ENCODE assay signal across 10 mouse cellular contexts in the genomic region with DNA sequence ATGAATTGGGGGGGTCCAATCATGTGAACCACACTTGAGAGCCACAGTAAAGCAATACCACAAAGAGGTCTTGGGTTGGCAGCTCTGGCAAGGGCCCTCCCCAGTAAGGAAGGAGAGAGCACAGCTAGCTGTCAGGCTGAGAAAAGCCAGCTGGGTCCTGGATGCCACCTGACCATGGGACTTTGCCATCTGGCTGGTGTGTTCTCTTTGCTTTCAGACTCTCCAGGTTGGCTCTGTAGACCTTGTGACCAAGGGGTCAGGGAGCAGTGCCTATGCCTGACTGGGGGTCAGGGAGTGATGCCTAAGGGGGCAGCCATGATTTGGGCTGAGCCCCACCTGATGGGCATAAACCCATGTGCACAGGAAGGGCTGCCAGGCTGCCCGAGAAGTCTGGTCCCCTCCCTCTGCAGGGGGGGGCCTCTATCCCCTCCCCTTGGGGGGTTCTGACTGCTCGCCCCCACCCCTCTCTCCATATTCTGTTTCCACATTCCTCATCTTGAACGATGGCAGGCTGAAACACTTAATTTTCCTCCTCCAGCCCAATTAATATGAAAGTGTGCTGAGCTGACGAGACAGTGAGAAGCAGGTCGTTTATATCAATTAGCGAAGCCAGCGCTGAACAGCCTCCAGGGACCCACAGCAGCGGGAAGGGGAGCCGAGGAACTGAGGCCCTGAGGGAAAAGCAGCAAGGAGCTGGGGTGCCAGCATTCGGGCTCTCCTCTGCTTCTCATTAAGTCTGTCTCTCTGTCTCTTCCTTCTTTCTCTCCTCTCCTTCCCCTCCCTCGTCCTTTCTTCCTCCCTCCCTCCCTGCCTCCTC.
DNase-seq lines count a peak whose midpoint lies in the region; ATAC-seq lines count a peak whose summit lies in the region.
"Had no signal": no experiment of that assay in that cellular context is flagged by ENCODE, and none has a peak within 500 bp of the region (broad histone marks: within the 10 kb centered on the region; RNA-seq: fewer than 3 reads in every experiment).

No protein-coding gene starts in this region.

- no peak overlapping the region for H3K9ac ChIP-seq in midbrain, embryonic 11.5 days (ENCODE audit: low read length)
- H3K9ac ChIP-seq in forebrain, embryonic 15.5 days (replicated peaks): no peak overlapping the region
- peak overlapping the region; percentile 2; the same call in 1 of the 2 replicates for H3K9ac ChIP-seq in limb, embryonic 13.5 days

- peaks cover 27% of the 10 kb centered on the region for H3K4me1 ChIP-seq in midbrain, embryonic 10.5 days
- no peaks in the 10 kb centered on the region; the same call in 1 of the 2 replicates for H3K4me1 ChIP-seq in midbrain, embryonic 11.5 days (ENCODE audit: control insufficient read depth, insufficient read depth, low read length)
- peaks cover 9% of the 10 kb centered on the region for H3K4me1 ChIP-seq in forebrain, embryonic 15.5 days
- H3K4me1 ChIP-seq in limb, embryonic 13.5 days: peaks cover 35% of the 10 kb centered on the region

- ATAC-seq in midbrain, embryonic 11.5 days (ENCODE audit: low FRiP score): no peak
- ATAC-seq in forebrain, embryonic 15.5 days (replicated peaks): peak; percentile 61; the same call in 1 of the 2 replicates
- peak; percentile 31; the same call in 1 of the 2 replicates for ATAC-seq in limb, embryonic 13.5 days (ENCODE audit: low FRiP score, low read depth)

- WGBS in midbrain, embryonic 10.5 days: 51% methylated on average over 11 of the region's 11 CpGs
- WGBS in midbrain, embryonic 11.5 days: 48% methylated on average over 11 of the region's 11 CpGs
- 7% methylated on average over 11 of the region's 11 CpGs for WGBS in forebrain, embryonic 15.5 days
- 9% methylated on average over 11 of the region's 11 CpGs for WGBS in limb, embryonic 13.5 days

- intact Hi-C loops in left cerebral cortex, postnatal 36 days (cut with DNase I): loop anchor here (5.0 kb wide), 1 partner anchor 64 kb away; no protein-coding TSS in a partner anchor

- no peaks in the 10 kb centered on the region; the same call in none of the 2 replicates for H3K27me3 ChIP-seq in midbrain, embryonic 10.5 days (ENCODE audit: low read depth, poor library complexity, severe bottlenecking)
- no peaks in the 10 kb centered on the region for H3K27me3 ChIP-seq in midbrain, embryonic 11.5 days (ENCODE audit: control insufficient read depth, insufficient read depth, low read length)
- peaks cover 3% of the 10 kb centered on the region; the same call in 1 of the 2 replicates for H3K27me3 ChIP-seq in forebrain, embryonic 15.5 days
- H3K27me3 ChIP-seq in limb, embryonic 13.5 days: no peaks in the 10 kb centered on the region

- H3K36me3 ChIP-seq in midbrain, embryonic 10.5 days: no peaks in the 10 kb centered on the region
- H3K36me3 ChIP-seq in midbrain, embryonic 11.5 days (ENCODE audit: control insufficient read depth, insufficient read depth, low read length): no peaks in the 10 kb centered on the region
- H3K36me3 ChIP-seq in forebrain, embryonic 15.5 days: no peaks in the 10 kb centered on the region
- no peaks in the 10 kb centered on the region for H3K36me3 ChIP-seq in limb, embryonic 13.5 days

- H3K4me2 ChIP-seq in midbrain, embryonic 11.5 days: no peak overlapping the region
- no peak overlapping the region for H3K4me2 ChIP-seq in forebrain, embryonic 15.5 days (replicated peaks)
- peak overlapping the region; percentile 12 for H3K4me2 ChIP-seq in limb, embryonic 13.5 days (replicated peaks)

- H3K9me3 ChIP-seq in midbrain, embryonic 10.5 days (replicated peaks): no peaks in the 10 kb centered on the region
- H3K9me3 ChIP-seq in midbrain, embryonic 11.5 days (ENCODE audit: control insufficient read depth, low read length): no peaks in the 10 kb centered on the region; the same call in 1 of the 2 replicates
- H3K9me3 ChIP-seq in forebrain, embryonic 15.5 days: no peaks in the 10 kb centered on the region
- H3K9me3 ChIP-seq in limb, embryonic 13.5 days: 0 out of 2 replicates have a peak, but pooled peaks cover 7% of the 10 kb centered on the region

- H3K27ac ChIP-seq in midbrain, embryonic 10.5 days (replicated peaks): peak overlapping the region; percentile 59
- no peak overlapping the region for H3K27ac ChIP-seq in midbrain, embryonic 11.5 days (ENCODE audit: low read depth, low read length)
- H3K27ac ChIP-seq in forebrain, embryonic 15.5 days (replicated peaks): peak overlapping the region; percentile 14; the same call in 1 of the 2 replicates
- H3K27ac ChIP-seq in limb, embryonic 13.5 days: no peak overlapping the region; the same call in 1 of the 2 replicates

- H3K4me3 ChIP-seq in midbrain, embryonic 10.5 days: no peak overlapping the region
- H3K4me3 ChIP-seq in midbrain, embryonic 11.5 days (ENCODE audit: low read depth, low read length): no peak overlapping the region
- no peak overlapping the region for H3K4me3 ChIP-seq in forebrain, embryonic 15.5 days
- H3K4me3 ChIP-seq in limb, embryonic 13.5 days: no peak overlapping the region

- no peak for DNase-seq in midbrain, embryonic 10.5 days (ENCODE audit: low spot score)
- DNase-seq in midbrain, embryonic 11.5 days (ENCODE audit: low spot score, missing footprints): no peak
- no peak for DNase-seq in thymus, postnatal 14 days
- DNase-seq in left cerebral cortex, postnatal 36 days (ENCODE audit: low spot score in 2 of 2): no peak
- no peak for DNase-seq in adrenal gland, postnatal 25 days
- DNase-seq: kidney, postnatal 25 days; lung, postnatal 36 days; thymus, postnatal 36 days had no signal

Comparison
In these comparisons a context has a peak if more than half of its experiments do, and no peak if none do; other contexts are left out.
1. H3K27ac ChIP-seq: peak in midbrain, embryonic 10.5 days (single experiment) and forebrain, embryonic 15.5 days (single experiment); none in midbrain, embryonic 11.5 days (single experiment) and limb, embryonic 13.5 days (single experiment).